Mouse (Mus musculus): ENCODE measurements around the gene Psme3. TPM values are rescaled to one million over a fixed set of nuclear protein-coding genes. Genes with fewer than 3 reads are reported as not detected.

Gene Psme3
- polyA plus RNA-seq, 1 experiment from 2014 or later: 78.8 TPM

DNA sequence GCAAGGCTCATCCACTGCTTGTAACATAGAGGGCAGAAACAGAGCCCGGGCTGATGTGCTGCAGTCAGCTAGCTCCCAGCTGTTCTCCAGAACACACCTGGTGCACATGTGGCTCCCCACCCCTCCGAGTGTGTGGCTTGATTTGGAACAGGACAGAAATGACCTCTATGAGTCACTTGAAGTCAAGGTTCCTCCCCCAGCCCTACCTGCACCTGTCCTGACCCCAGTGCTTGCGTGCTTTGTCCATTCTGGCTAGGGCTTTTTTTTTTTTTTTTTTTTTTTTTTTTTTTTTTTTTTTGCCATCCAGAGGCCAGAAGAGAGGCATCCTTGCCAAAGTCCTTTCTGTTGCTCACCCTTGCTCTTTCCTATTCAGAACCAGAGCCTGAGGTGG is 35.7 kb downstream of the Psme3 start:
- TF ChIP-seq CTCF (IDR thresholded peaks at IDR 0.05; ENCODE audit: low read depth): no peak
- no peak for TF ChIP-seq EP300 (IDR thresholded peaks at IDR 0.05; ENCODE audit: low read depth)
- no peaks in the 10 kb centered on the region for H3K9me3 ChIP-seq (ENCODE audit: low read length)
- DNase-seq (no peak), ATAC-seq (peak; percentile 59; the same call in 1 of the 2 replicates)
- no peak overlapping the region for H3K9ac ChIP-seq (replicated peaks)
- H3K36me3 ChIP-seq (replicated peaks; ENCODE audit: insufficient read depth, low read length): no peaks in the 10 kb centered on the region
- H3K4me1 ChIP-seq (ENCODE audit: insufficient read depth): peaks cover 11% of the 10 kb centered on the region; the same call in 1 of the 2 replicates
- H3K4me3 ChIP-seq (ENCODE audit: low read depth, low read length): no peak overlapping the region
- no peaks in the 10 kb centered on the region for H3K27me3 ChIP-seq (ENCODE audit: insufficient read depth, low read length)
- no peak overlapping the region for H3K27ac ChIP-seq (ENCODE audit: low read depth)
- 58% methylated on average over 3 of the region's 3 CpGs for WGBS (ENCODE audit: insufficient replicate concordance)
- H3K4me2 ChIP-seq (ENCODE audit: low read depth, low read length): no peak overlapping the region

DNA sequence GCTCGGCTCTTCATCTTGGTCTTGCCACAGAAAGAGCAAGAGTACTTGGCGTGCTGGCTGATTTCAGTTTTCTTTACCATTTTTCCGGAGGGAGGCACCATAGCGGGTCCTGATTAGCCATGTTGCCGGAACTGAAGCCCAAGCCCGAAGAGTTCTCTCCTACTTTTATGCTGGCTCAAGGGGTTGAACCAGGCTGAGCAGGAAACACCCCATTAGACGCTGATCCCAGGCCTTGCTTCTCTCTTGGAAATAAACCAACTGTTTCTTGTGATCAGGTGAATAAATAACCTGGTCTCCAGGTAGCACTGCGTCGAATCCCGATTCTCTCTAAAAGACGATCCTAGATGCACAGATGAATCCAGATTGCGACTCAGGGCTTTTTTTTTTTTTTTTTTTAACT is 37.4 kb downstream of the Psme3 start:
- WGBS (ENCODE audit: insufficient replicate concordance): 78% methylated on average over 12 of the region's 12 CpGs
- TF ChIP-seq EP300 (IDR thresholded peaks at IDR 0.05; ENCODE audit: low read depth) (no peak), CTCF (IDR thresholded peaks at IDR 0.05; ENCODE audit: low read depth) (no peak)
- H3K27ac ChIP-seq (ENCODE audit: low read depth): no peak overlapping the region

DNA sequence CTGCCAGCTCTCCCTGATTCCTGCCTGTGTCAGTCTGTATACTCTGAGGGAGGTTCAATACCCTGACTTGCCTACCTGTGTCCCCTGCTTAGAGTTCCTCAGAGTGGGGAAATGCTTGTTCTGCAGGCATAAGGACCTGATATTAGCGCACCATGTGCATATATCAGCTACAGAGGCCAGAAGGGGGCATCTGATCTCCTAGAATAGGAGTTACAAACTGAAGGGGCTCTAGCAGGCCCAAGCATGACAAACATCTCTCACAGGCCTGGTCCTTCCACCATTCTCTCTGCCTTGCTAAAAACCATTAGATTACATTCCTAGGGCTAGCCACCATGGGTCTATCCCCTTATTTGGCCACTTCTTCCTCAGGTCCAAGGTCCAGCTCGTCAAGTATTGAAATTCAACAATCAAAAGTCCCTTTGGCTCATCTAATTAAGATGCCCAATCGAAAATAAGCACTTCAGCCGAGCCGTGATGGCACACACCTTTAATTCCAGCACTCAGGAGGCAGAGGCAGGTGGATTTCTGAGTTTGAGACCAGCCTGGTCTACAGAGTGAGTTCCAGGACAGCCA is 38.5 kb downstream of the Psme3 start:
- no peak overlapping the region for H3K9ac ChIP-seq (replicated peaks)
- no peaks in the 10 kb centered on the region for H3K9me3 ChIP-seq (ENCODE audit: low read length)
- TF ChIP-seq EP300 (IDR thresholded peaks at IDR 0.05; ENCODE audit: low read depth): no peak
- TF ChIP-seq CTCF (IDR thresholded peaks at IDR 0.05; ENCODE audit: low read depth): peak; percentile 32
- H3K27ac ChIP-seq (ENCODE audit: low read depth): no peak overlapping the region
- peaks cover 11% of the 10 kb centered on the region; the same call in 1 of the 2 replicates for H3K4me1 ChIP-seq (ENCODE audit: insufficient read depth)
- DNase-seq (no peak), ATAC-seq (no peak)
- H3K4me2 ChIP-seq (ENCODE audit: low read depth, low read length): no peak overlapping the region
- no peak overlapping the region for H3K4me3 ChIP-seq (ENCODE audit: low read depth, low read length)
- H3K36me3 ChIP-seq (replicated peaks; ENCODE audit: insufficient read depth, low read length): no peaks in the 10 kb centered on the region
- no peaks in the 10 kb centered on the region for H3K27me3 ChIP-seq (ENCODE audit: insufficient read depth, low read length)
- WGBS (ENCODE audit: insufficient replicate concordance): 75% methylated on average over 5 of the region's 5 CpGs

More for the DNA sequence above, 37.4 kb downstream of the Psme3 start:
- no peak for DNase-seq
- ATAC-seq: no peak
- Histone ChIP-seq H3K9me3 (ENCODE audit: low read length) (no peaks in the 10 kb centered on the region), H3K36me3 (replicated peaks; ENCODE audit: insufficient read depth, low read length) (no peaks in the 10 kb centered on the region), H3K4me2 (ENCODE audit: low read depth, low read length) (no peak overlapping the region), H3K4me3 (ENCODE audit: low read depth, low read length) (no peak overlapping the region), H3K9ac (replicated peaks) (no peak overlapping the region), H3K27me3 (ENCODE audit: insufficient read depth, low read length) (no peaks in the 10 kb centered on the region), H3K4me1 (ENCODE audit: insufficient read depth) (peaks cover 11% of the 10 kb centered on the region; the same call in 1 of the 2 replicates)

DNA sequence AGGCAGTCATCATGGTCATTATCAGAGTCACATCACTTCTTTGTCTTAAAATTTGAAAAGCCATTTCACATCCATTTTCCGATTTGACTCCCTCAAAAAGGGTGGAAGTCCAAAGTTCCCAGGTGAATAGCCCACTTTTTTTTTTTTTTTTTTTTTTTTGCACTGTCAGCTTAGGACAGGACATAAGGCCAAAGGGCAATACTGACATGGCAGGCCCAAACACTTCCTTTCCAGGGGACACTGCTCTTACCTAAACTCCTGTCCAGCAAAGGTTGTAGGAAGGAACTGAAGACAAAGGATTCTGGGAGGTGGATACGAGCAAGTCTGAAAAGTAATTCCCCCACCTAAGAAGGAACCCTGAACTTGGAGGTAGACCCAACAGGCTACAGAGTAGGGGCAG is 39.9 kb downstream of the Psme3 start:
- Histone ChIP-seq H3K27me3 (ENCODE audit: insufficient read depth, low read length) (no peaks in the 10 kb centered on the region), H3K9me3 (ENCODE audit: low read length) (no peaks in the 10 kb centered on the region), H3K27ac (ENCODE audit: low read depth) (peak overlapping the region; percentile 41; the same call in 1 of the 2 replicates), H3K4me1 (ENCODE audit: insufficient read depth) (peaks cover 23% of the 10 kb centered on the region), H3K4me2 (ENCODE audit: low read depth, low read length) (no peak overlapping the region), H3K4me3 (ENCODE audit: low read depth, low read length) (no peak overlapping the region), H3K9ac (replicated peaks) (no peak overlapping the region), H3K36me3 (replicated peaks; ENCODE audit: insufficient read depth, low read length) (no peaks in the 10 kb centered on the region)
- DNase-seq: no peak
- peak; percentile 55 for ATAC-seq
- TF ChIP-seq CTCF (IDR thresholded peaks at IDR 0.05; ENCODE audit: low read depth) (no peak), EP300 (IDR thresholded peaks at IDR 0.05; ENCODE audit: low read depth) (no peak)
- WGBS (ENCODE audit: insufficient replicate concordance): 79% methylated on average over 2 of the region's 2 CpGs

DNA sequence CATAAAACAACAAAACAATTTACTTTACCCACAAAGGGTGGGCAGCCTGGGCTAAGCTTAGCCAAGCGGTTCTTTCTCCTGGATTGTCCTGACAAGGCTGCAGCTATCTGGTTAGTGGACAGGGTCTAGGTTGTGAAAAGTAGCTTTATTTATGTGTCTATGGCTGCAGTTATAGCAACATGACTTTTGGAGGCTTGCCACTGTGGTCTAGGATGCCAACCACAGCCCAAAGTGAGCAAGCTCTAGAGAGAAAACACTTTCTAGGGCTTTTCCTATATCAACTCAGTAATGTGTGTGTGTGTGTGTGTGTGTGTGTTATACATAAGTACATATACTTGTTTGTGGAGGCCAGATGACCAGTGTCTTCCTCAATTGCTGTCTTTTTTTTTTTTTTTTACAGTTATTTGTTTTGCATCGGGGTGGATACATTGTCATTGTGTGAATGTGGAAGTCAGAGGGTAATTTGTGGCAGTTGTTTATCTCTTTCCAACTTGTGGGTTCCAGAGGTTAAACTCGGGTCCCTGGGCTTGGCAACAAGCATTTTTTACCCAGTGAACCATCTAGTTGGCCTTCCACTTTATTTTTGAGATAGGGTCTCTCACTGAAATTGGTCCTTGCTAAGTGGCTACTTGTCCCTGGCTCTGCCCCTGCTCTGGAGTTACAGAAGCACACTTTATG is 41.6 kb downstream of the Psme3 start:
- WGBS (ENCODE audit: insufficient replicate concordance): 45% methylated on average over 3 of the region's 3 CpGs
- Histone ChIP-seq H3K4me3 (ENCODE audit: low read depth, low read length) (no peak overlapping the region), H3K27ac (ENCODE audit: low read depth) (no peak overlapping the region), H3K9me3 (ENCODE audit: low read length) (no peaks in the 10 kb centered on the region), H3K4me2 (ENCODE audit: low read depth, low read length) (no peak overlapping the region), H3K27me3 (ENCODE audit: insufficient read depth, low read length) (no peaks in the 10 kb centered on the region), H3K4me1 (ENCODE audit: insufficient read depth) (peaks cover 20% of the 10 kb centered on the region), H3K36me3 (replicated peaks; ENCODE audit: insufficient read depth, low read length) (no peaks in the 10 kb centered on the region), H3K9ac (replicated peaks) (no peak overlapping the region)
- ATAC-seq (no peak), DNase-seq (no peak)
- TF ChIP-seq EP300 (IDR thresholded peaks at IDR 0.05; ENCODE audit: low read depth) (no peak), CTCF (IDR thresholded peaks at IDR 0.05; ENCODE audit: low read depth) (no peak)

DNA sequence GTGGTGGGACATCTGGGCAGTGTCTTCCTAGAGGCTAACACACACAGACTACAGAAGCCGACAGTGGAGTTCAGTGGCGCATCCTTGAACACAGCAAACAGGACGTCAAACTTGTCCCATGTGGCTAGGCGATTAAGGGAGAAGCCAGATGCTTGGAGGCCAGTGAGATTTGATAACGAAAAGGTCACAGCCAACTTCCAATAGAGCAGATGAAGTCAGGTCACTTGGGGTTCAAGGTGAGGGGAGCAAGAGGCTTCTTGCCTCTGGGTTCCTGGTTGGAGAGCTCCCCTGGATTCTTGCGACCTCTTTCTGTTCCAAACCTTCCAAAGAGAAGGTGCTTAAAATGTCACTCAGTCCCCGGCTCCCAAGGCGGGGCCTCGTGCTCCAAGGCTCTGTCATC is 43.8 kb downstream of the Psme3 start:
- WGBS (ENCODE audit: insufficient replicate concordance): 68% methylated on average over 9 of the region's 9 CpGs
- no peaks in the 10 kb centered on the region for H3K36me3 ChIP-seq (replicated peaks; ENCODE audit: insufficient read depth, low read length)
- no peak overlapping the region for H3K4me2 ChIP-seq (ENCODE audit: low read depth, low read length)
- no peaks in the 10 kb centered on the region for H3K27me3 ChIP-seq (ENCODE audit: insufficient read depth, low read length)
- TF ChIP-seq CTCF (IDR thresholded peaks at IDR 0.05; ENCODE audit: low read depth) (no peak), EP300 (IDR thresholded peaks at IDR 0.05; ENCODE audit: low read depth) (no peak)
- 0 out of 2 replicates have a peak overlapping the region, but pooled peaks have one; percentile 91 for H3K27ac ChIP-seq (ENCODE audit: low read depth)
- no peak overlapping the region for H3K9ac ChIP-seq (replicated peaks)
- ATAC-seq (no peak), DNase-seq (no peak)
- H3K4me1 ChIP-seq (ENCODE audit: insufficient read depth): peaks cover 25% of the 10 kb centered on the region
- no peak overlapping the region for H3K4me3 ChIP-seq (ENCODE audit: low read depth, low read length)
- H3K9me3 ChIP-seq (ENCODE audit: low read length): no peaks in the 10 kb centered on the region

Measured in liver, postnatal 0 days (tissue).